Mouse (Mus musculus) cortical plate, adult 2 months (tissue): ENCODE results near the gene Twf1.

ENCODE experiments used
- CTCF ChIP-seq: fragments of 200-500 bp; IDR thresholded peaks from 2 replicates; pipeline ENCODE4 v1.5.1; 2011; ENCODE audit warnings: mild to moderate bottlenecking, control low read depth, low read length; ENCODE audit not compliant: insufficient read depth; ENCODE audit errors: extremely low read depth
- POLR2A ChIP-seq: fragments of 200-500 bp; IDR thresholded peaks from 2 replicates; pipeline ENCODE4 v1.6.1; 2011; ENCODE audit warnings: mild to moderate bottlenecking, low read length, control low read depth; ENCODE audit not compliant: insufficient read depth; ENCODE audit errors: extremely low read depth

DNA sequence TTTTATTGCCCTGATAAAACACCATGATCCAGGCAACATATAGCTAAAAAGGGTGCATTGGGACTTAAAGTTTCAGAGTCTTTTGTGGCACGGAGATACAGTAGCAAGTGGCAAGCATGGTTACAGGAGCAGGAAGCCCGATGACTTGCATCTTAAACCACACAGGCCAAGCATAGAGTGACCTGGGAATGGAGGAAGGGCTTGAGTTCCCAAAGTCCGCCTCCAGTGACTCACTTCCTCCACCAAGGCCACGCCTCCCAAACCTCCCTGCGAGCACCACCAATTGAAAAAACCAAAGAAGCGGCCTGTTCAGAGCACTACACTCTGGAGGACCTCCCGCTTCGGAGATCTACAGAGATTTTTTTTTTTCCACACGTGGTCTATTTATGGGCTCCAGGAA lies 23.8 kb downstream of the Twf1 start:
- TF ChIP-seq CTCF (no peak), POLR2A (no peak)
